Mouse (Mus musculus): Measurements from ENCODE around the gene Ptk6.

DNA sequence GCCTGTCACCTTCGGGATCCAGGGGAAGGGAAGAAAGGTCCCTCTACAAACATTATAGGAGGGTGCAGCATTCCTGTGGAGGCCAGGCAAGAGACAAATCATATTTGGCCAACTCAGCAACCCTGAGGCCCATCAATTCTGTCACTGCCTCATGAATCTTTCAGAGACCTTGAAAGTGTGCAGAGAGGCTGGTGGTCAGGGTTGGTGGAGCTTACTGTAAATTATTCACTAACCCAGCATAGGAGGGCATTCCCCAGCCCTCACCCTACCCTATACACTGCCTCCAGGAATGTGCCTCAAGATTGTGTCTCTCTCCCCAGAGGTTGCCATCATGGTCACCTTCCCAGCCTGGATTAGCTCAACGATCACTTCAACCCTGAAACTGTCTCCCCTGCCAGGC is 57.9 kb downstream of the Ptk6 start:
- TF ChIP-seq POLR2A (IDR thresholded peaks at IDR 0.05; ENCODE audit: control insufficient read depth, low read depth, low read length): no peak
- TF ChIP-seq CTCF (IDR thresholded peaks at IDR 0.05; ENCODE audit: control insufficient read depth, insufficient read depth, insufficient replicate concordance, low read depth, low read length): no peak

Measured in testis, adult 2 months (tissue).